Mouse (Mus musculus) B cell, adult 67 days (primary cell): ENCODE data around the gene Mrps33. TPM values are rescaled to one million over a fixed set of nuclear protein-coding genes. Genes with fewer than 3 reads are reported as not detected.

ENCODE experiments used
- total RNA-seq, 2 experiments: library from RNA; stranded (reverse); gene quantifications; 4 replicates each; pipeline ENCODE4 v1.2.4; 2023

Gene Mrps33
- 10 to 100 TPM; 35.9 to 38.1 TPM for total RNA-seq

DNA sequence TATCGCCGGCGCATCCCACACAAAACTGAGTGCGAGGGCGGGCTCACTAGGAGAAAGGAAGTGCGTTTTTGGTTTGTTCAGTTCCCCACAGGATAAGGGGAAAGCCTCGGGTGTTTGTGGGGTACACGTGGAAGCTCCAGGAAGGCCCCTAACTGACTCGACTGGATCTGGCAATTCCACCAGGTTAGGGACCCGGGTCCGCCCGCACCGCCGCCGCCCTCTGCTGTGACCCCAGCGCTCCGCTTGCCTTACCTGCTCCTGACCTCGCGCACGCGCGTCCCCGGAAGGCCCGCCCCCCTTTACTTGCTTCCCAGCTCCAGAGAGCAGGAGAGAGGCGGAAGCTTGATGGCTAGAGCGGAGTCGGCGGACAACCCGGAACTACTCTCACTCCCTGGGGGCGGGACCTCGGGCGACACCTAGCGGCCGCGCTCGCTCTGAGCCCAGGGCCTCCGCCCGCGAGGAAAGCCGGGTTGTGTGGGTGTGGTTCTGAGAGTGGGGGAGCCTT, at the start of gene Mrps33:
TSS of gene Mrps33 (minus strand) at position 377 of the 505 bp plus-strand sequence.

Other genes starting within 250 kb of the Mrps33 start
- 10 to 100 TPM; 38.0 to 40.2 TPM for gene Adck2, start 237.1 kb downstream of the Mrps33 start, total RNA-seq
- 1 to 10 TPM in 1 of 2 experiments, not detected in 1; 1.5 TPM for gene Gm42420, start 225.2 kb downstream of the Mrps33 start, total RNA-seq
- 10 to 100 TPM; 38.9 to 52.1 TPM for gene Ndufb2, start 218.4 kb downstream of the Mrps33 start, total RNA-seq
- 10 to 100 TPM; 34.6 to 39.0 TPM for gene Braf, start 85.5 kb downstream of the Mrps33 start, total RNA-seq
- not detected for gene Tmem178b, start 62.3 kb upstream of the Mrps33 start, total RNA-seq